Mouse (Mus musculus) neural tube, embryonic 11.5 days (tissue): ENCODE measurements around the gene Tmem203. TPM values are rescaled to one million over a fixed set of nuclear protein-coding genes. Genes with fewer than 3 reads are reported as not detected.
A peak's percentile ranks its signal among the peaks of the same experiment; 100 is the strongest.

Experiments
- ATAC-seq: fragments of 200-750 bp; cut with Nextera tagmentation; 2 replicates; pipeline ENCODE4 v1.8.0; 2017; ENCODE audit warnings: moderate number of reproducible peaks, mild to moderate bottlenecking, moderate TSS enrichment, moderate library complexity; ENCODE audit not compliant: insufficient read depth, low FRiP score, low TSS enrichment
- DNase-seq: peaks from one replicate; pipeline ENCODE4 v3.0.0-alpha.2; 2015; ENCODE audit warnings: low spot score
- H3K27ac ChIP-seq: fragments of 300-500 bp; sonication (generic); 2 replicates; pipeline ENCODE4 v1.5.1; 2014; ENCODE audit warnings: low read depth, mild to moderate bottlenecking, low read length
- H3K27me3 ChIP-seq: fragments of 300-500 bp; sonication (generic); 2 replicates; pipeline ENCODE4 v1.6.1; 2014; ENCODE audit warnings: mild to moderate bottlenecking, low read length, mixed read lengths; ENCODE audit not compliant: control insufficient read depth, insufficient read depth
- H3K36me3 ChIP-seq: fragments of 300-500 bp; sonication (generic); 2 replicates; pipeline ENCODE4 v1.6.1; 2014; ENCODE audit warnings: mild to moderate bottlenecking, low read length, moderate library complexity, mixed read lengths; ENCODE audit not compliant: control insufficient read depth, insufficient read depth
- H3K4me1 ChIP-seq: fragments of 300-500 bp; sonication (generic); 2 replicates; pipeline ENCODE4 v1.6.1; 2014; ENCODE audit warnings: low read length, mixed read lengths; ENCODE audit not compliant: control insufficient read depth, insufficient read depth
- H3K4me2 ChIP-seq: fragments of 300-500 bp; sonication (generic); 2 replicates; pipeline ENCODE4 v1.6.1; 2014; ENCODE audit warnings: low read depth, mild to moderate bottlenecking, moderate library complexity
- H3K4me3 ChIP-seq: fragments of 300-500 bp; sonication (generic); 2 replicates; pipeline ENCODE4 v1.5.1; 2014; ENCODE audit warnings: low read depth, low read length
- H3K9ac ChIP-seq: fragments of 300-500 bp; sonication (generic); 2 replicates; pipeline ENCODE4 v1.6.1; 2014; ENCODE audit warnings: mild to moderate bottlenecking, low read length
- H3K9me3 ChIP-seq: fragments of 300-500 bp; sonication (generic); 2 replicates; pipeline ENCODE4 v1.6.1; 2016; ENCODE audit warnings: low read length; ENCODE audit not compliant: control insufficient read depth
- WGBS: fragments of 180-500 bp; shearing (Covaris S2); extraction: QIAGEN DNeasy Blood & Tissue Kit; methylation state at CpG from one replicate; pipeline ENCODE4 v1.1.7; 2014; 5-methylcytosine and 5-hydroxymethylcytosine counted together
- polyA plus RNA-seq: library from polyadenylated mRNA; unstranded; fragments of >200 nt; fragmentation: Nextera tagmentation; extraction: Ambion mirVana; gene quantifications from 2 replicates; pipeline ENCODE4 v1.2.1, GENCODE M21; 2014

Tmem203 gene
- polyA plus RNA-seq, 1 experiment from 2014 or later, result 11.4 TPM

DNA sequence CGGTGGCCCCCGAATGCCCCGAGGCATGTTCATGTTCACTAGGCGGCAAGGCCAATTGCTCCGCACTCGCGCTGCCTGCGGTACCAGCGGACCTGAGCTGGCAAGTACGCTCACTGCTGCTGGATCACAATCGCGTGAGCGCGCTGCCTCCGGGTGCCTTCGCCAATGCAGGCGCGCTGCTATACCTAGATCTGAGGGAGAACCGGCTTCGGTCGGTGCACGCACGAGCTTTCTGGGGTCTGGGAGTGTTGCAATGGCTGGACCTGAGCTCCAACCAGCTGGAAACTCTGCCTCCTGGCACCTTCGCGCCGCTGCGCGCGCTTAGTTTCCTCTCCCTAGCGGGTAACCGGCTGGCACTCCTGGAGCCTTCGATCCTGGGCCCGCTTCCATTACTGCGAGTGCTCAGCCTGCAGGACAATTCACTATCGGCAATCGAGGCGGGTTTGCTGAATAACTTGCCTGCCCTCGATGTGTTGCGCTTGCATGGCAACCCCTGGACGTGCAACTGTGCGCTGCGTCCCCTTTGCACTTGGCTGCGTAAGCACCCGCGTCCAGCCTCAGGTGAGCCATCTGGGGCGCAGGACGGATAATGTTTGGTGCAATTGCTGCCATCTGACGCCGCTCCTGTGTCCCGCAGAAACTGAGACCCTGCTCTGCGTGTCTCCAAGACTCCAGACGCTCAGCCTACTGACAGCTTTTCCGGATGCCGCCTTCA, 35.0 kb downstream of the Tmem203 start:
- no peak for DNase-seq
- H3K4me1 ChIP-seq, result no peaks in the 10 kb centered on the region
- no peak overlapping the region for H3K4me2 ChIP-seq
- H3K27ac ChIP-seq, result no peak overlapping the region
- H3K9ac ChIP-seq, result no peak overlapping the region
- 2% methylated on average over 54 of the region's 54 CpGs for WGBS
- H3K36me3 ChIP-seq, result peaks cover 6% of the 10 kb centered on the region
- no peak for ATAC-seq
- no peaks in the 10 kb centered on the region for H3K9me3 ChIP-seq
- no peak overlapping the region; the same call in 1 of the 2 replicates for H3K4me3 ChIP-seq
- peaks cover 59% of the 10 kb centered on the region for H3K27me3 ChIP-seq

DNA sequence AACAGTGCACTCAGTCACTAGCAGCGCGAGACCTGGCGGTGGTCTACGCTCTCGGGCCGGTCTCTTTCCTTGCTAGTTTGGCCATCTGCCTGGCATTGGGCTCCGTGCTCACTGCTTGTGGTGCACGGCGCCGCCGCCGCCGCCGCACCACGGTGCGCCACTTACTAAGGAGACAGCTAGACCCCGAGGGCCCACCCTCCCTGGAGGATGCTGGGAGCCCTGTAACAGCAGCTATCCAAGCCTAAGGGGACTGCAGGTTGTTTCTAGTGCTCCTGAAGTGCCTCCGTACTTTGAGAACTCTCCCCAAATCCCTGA, 35.5 kb downstream of the Tmem203 start:
- Histone ChIP-seq H3K4me1 (no peaks in the 10 kb centered on the region), H3K27me3 (peaks cover 63% of the 10 kb centered on the region), H3K9ac (no peak overlapping the region), H3K36me3 (0 out of 2 replicates have a peak, but pooled peaks cover 1% of the 10 kb centered on the region), H3K4me3 (no peak overlapping the region), H3K4me2 (no peak overlapping the region), H3K27ac (no peak overlapping the region), H3K9me3 (no peaks in the 10 kb centered on the region)
- no peak for DNase-seq
- WGBS, result 0% methylated on average over 18 of the region's 18 CpGs
- ATAC-seq, result no peak

DNA sequence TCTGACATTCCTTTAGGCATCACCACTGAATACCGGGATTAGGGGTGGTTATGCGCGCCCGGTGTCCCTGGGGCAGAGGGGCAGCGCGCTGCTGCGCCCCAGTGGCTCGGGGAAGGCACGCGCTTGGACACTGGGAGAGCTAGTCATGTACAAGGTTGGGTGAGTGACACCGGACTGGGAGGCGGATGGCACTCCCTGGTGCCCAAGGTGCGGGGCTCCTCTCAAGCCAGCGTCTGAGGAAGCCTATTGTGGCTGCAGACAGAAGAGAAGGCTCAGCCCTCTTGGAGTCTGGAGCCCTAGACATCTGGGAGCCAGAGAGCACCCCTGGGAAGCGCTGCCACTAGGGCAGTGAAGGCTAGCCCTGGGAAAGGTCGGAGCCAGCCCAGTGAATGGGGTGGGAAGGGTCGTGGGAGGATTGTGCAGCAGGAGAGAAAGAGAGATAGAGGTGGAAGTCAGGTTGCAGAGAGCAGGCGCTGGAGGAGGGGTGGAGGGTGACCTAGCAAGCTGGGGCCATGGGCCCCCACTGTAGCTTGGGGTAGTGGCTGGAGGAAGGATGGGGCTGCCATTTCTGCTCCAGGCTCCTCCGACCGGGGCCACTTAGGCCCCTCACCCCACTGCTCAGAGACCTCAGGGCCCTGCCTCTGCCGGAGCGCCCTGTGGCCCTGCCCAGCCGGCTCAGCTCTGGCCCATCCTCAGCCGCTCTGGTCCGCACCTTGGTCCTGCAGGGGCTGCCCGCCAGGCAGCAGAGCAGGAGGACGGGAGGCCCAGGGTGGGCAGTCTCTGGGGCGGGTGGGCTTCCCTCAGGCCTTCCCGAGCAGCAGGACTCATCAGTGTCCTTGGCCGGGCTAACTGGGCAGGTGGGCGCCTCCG, 36.2 kb downstream of the Tmem203 start:
- Histone ChIP-seq H3K4me3 (peak overlapping the region; percentile 22; the same call in 1 of the 2 replicates), H3K4me2 (no peak overlapping the region), H3K27me3 (peaks cover 65% of the 10 kb centered on the region), H3K36me3 (no peaks in the 10 kb centered on the region), H3K9ac (no peak overlapping the region), H3K4me1 (no peaks in the 10 kb centered on the region), H3K27ac (no peak overlapping the region), H3K9me3 (no peaks in the 10 kb centered on the region)
- WGBS, result 6% methylated on average over 31 of the region's 32 CpGs
- DNase-seq (no peak), ATAC-seq (no peak)

DNA sequence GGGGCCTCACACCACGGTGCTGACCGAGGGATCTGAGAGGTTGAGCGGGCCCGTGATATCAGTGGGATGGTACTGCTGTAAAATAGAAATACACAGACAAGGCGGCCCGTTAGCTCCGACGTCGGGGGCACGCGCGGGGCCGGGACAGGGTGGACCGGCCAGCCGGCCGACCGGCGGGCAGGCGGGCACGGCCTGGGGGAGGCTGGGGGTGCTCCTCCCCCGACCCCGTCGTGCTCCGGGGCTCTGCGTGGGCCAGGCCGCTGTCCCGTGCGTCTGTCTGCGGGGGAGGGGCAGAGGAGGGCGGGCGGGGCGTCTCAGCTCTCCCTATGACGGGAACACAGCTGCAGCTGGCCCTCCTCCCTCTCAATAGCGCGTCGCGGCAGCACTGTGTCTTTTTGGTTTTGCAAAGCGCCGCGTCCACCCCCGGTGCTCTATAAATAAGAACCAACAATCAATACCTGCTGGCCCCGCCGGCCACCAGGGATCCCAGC, 36.9 kb downstream of the Tmem203 start:
- Histone ChIP-seq H3K9ac (no peak overlapping the region; the same call in 1 of the 2 replicates), H3K27me3 (peaks cover 65% of the 10 kb centered on the region), H3K27ac (no peak overlapping the region), H3K4me3 (peak overlapping the region; percentile 22), H3K9me3 (no peaks in the 10 kb centered on the region), H3K4me2 (peak overlapping the region; percentile 17), H3K4me1 (no peaks in the 10 kb centered on the region), H3K36me3 (no peaks in the 10 kb centered on the region)
- DNase-seq, result peak; percentile 15
- no peak for ATAC-seq
- WGBS, result 5% methylated on average over 38 of the region's 43 CpGs

DNA sequence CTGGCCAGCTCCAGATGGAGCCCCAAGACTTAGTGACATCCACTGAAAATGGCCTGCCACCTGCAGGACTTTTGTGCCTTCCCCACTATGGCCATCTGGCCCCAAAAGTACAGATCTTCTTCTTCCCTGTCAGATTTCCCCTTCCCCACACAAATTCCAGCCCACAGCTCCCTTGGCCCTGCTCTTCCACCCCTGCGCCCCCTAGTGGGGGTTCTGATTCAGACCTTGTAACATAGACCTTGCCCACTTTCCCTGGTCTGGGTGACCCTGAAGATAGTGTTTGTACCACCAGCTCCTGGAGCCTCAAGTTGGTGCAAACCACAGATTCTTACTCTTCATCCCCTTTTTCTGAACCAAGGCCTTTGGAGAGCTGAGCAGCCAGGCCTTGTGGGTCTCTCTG, 37.6 kb downstream of the Tmem203 start:
- no peaks in the 10 kb centered on the region for H3K4me1 ChIP-seq
- no peak overlapping the region for H3K9ac ChIP-seq
- H3K4me2 ChIP-seq, result no peak overlapping the region
- WGBS, result 0% methylated on average over 1 of the region's 1 CpGs
- peak; percentile 80 for DNase-seq
- H3K4me3 ChIP-seq, result no peak overlapping the region
- no peaks in the 10 kb centered on the region for H3K36me3 ChIP-seq
- no peaks in the 10 kb centered on the region for H3K9me3 ChIP-seq
- H3K27me3 ChIP-seq, result peaks cover 62% of the 10 kb centered on the region
- H3K27ac ChIP-seq, result no peak overlapping the region
- ATAC-seq, result no peak

DNA sequence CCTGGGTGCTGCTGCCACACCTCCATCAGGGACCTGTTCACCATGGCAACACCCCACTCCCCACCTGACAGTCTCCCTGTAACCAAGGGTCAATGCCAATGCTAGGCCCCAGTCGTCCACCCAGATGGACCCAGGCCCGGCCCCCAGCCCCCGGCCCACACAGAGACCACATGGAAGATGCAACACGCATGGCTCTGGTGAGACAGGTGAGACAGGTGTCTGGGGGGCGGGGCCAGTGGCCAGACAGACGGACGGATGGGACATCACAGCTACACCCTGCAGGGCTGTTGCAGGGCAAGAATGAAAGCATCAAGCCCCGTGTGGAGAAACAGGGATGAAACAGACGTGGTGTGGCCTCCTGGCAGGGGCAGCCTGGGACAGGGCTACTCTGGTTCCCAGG, 38.5 kb downstream of the Tmem203 start:
- no peak overlapping the region for H3K9ac ChIP-seq
- no peak overlapping the region for H3K27ac ChIP-seq
- H3K4me1 ChIP-seq, result no peaks in the 10 kb centered on the region
- peaks cover 53% of the 10 kb centered on the region for H3K27me3 ChIP-seq
- no peaks in the 10 kb centered on the region for H3K36me3 ChIP-seq
- H3K4me2 ChIP-seq, result no peak overlapping the region
- ATAC-seq (no peak), DNase-seq (no peak)
- H3K4me3 ChIP-seq, result no peak overlapping the region
- WGBS, result 67% methylated on average over 9 of the region's 9 CpGs
- no peaks in the 10 kb centered on the region for H3K9me3 ChIP-seq

DNA sequence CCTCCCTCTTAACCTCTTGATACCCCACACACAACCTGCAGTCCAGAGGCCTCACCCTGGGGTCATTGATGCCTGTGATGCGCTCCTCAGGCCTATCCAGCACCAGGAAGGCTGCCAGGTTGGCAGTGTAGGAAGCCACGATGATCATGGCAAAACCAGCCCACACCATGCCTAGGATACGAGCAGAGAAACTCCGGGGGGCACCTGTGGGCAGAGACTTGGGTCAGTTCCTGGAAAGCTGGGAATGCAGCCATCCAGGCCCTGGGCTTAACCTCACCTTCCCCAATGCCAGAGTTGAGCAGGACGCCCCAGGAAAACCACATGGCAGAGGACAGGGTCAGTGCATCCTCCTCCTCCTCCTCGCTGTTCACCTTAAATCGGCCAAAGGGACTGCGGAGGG, 41.9 kb downstream of the Tmem203 start:
- Histone ChIP-seq H3K4me3 (no peak overlapping the region), H3K27me3 (peaks cover 20% of the 10 kb centered on the region), H3K4me1 (no peaks in the 10 kb centered on the region), H3K9me3 (no peaks in the 10 kb centered on the region), H3K4me2 (no peak overlapping the region), H3K36me3 (no peaks in the 10 kb centered on the region), H3K9ac (no peak overlapping the region), H3K27ac (no peak overlapping the region)
- ATAC-seq (no peak), DNase-seq (no peak)
- 88% methylated on average over 8 of the region's 8 CpGs for WGBS

DNA sequence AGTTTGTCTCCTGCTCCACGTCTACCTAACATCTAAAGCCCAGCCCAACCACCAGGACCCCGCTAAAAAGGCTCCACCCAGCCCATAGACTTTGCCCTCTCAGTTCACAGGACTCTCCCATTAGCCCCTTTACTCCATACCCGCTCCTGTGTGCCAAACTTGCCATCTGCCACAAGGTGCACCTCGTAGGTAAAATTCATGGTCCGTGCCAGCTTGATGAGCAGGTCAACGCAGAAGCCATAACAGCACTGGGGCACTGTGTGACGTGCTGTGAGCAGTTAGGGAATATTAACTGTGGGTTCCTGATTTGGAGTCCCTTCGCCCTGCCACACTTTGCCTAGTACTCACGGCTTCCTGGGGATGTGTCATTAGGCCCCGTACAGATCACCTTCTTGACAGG, 42.8 kb downstream of the Tmem203 start:
- H3K9me3 ChIP-seq, result no peaks in the 10 kb centered on the region
- H3K27me3 ChIP-seq, result peaks cover 11% of the 10 kb centered on the region
- 84% methylated on average over 10 of the region's 10 CpGs for WGBS
- no peak overlapping the region for H3K9ac ChIP-seq
- H3K4me2 ChIP-seq, result no peak overlapping the region
- no peak for ATAC-seq
- H3K4me1 ChIP-seq, result no peaks in the 10 kb centered on the region
- no peaks in the 10 kb centered on the region for H3K36me3 ChIP-seq
- H3K27ac ChIP-seq, result no peak overlapping the region
- no peak overlapping the region for H3K4me3 ChIP-seq
- no peak for DNase-seq
